Mouse (Mus musculus) liver, adult 10 weeks (tissue): Measurements from ENCODE around the gene Gm3402. TPM values are rescaled to one million over a fixed set of nuclear protein-coding genes. Genes with fewer than 3 reads are reported as not detected.

Experiments
- polyA plus RNA-seq: library from polyadenylated mRNA; stranded (reverse); fragments of 350-450 nt; fragmentation: Illumina TruSeq; extraction: RNeasy Lipid Tissue Mini Kit (QIAGEN cat#74804); gene quantifications from one replicate; pipeline ENCODE4 v1.2.3, GENCODE M21; 2014; ENCODE audit warnings: low read depth, low replicate concordance

Gene Gm3402
- polyA plus RNA-seq: not detected

DNA sequence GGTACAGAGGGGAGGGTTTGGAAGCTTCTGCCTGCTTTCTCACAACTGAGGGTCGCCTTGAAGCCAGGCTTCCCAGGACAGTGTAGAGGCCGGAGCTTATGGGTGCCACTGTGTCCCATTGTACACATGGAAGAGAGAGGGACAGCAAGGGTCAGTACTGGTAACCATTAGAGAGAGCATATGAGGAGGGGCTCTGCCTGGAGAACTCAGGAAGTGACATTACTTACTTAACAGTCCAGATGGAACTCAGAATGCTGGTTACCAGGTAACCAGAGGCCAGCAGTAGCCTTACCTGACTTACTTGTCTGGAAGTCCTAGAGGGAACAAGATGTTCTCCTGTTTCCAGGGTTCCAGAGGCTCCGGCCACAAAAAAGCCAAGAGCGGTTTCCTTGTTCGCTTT lies at the start of gene Gm3402:
Gene Gm3402, plus strand, starts transcription at position 301 of the 400 bp plus-strand sequence.

DNA sequence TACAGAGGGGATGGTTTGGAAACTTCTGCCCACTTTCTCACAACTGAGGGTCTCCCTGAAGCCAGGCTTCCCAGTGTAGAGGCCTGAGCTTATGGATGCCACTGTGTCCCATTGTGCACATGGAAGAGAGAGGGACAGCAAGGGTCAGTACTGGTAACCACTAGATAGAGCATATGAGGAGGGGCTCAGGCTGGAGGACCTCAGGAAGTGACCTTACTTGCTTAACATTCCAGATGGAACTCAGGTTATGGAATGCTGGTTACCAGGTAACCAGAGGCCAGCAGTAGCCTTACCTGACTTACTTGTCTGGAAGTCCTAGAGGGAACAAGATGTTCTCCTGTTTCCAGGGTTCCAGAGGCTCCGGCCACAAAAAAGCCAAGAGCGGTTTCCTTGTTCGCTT lies 32.3 kb upstream of the Gm3402 start, which contains the start of gene Gm6408:
Gene Gm6408, plus strand, starts transcription at position 301 of the 400 bp plus-strand sequence.

DNA sequence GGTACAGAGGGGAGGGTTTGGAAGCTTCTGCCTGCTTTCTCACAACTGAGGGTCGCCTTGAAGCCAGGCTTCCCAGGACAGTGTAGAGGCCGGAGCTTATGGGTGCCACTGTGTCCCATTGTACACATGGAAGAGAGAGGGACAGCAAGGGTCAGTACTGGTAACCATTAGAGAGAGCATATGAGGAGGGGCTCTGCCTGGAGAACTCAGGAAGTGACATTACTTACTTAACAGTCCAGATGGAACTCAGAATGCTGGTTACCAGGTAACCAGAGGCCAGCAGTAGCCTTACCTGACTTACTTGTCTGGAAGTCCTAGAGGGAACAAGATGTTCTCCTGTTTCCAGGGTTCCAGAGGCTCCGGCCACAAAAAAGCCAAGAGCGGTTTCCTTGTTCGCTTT lies 22.9 kb upstream of the Gm3402 start, which contains the start of gene Gm6370:
Gene Gm6370, plus strand, starts transcription at position 301 of the 400 bp plus-strand sequence.

DNA sequence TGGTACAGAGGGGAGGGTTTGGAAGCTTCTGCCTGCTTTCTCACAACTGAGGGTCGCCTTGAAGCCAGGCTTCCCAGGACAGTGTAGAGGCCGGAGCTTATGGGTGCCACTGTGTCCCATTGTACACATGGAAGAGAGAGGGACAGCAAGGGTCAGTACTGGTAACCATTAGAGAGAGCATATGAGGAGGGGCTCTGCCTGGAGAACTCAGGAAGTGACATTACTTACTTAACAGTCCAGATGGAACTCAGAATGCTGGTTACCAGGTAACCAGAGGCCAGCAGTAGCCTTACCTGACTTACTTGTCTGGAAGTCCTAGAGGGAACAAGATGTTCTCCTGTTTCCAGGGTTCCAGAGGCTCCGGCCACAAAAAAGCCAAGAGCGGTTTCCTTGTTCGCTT lies 11.8 kb upstream of the Gm3402 start, which contains the start of gene 4930449I24Rik:
Gene 4930449I24Rik, plus strand, starts transcription at position 301 of the 400 bp plus-strand sequence.

DNA sequence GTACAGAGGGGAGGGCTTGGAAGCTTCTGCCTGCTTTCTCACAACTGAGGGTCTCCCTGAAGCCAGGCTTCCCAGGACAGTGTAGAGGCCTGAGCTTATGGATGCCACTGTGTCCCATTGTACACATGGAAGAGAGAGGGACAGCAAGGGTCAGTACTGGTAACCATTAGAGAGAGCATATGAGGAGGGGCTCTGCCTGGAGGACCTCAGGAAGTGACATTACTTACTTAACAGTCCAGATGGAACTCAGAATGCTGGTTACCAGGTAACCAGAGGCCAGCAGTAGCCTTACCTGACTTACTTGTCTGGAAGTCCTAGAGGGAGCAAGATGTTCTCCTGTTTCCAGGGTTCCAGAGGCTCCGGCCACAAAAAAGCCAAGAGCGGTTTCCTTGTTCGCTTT lies 11.6 kb downstream of the Gm3402 start, which contains the start of gene Gm3404:
Gene Gm3404, plus strand, starts transcription at position 301 of the 400 bp plus-strand sequence.

DNA sequence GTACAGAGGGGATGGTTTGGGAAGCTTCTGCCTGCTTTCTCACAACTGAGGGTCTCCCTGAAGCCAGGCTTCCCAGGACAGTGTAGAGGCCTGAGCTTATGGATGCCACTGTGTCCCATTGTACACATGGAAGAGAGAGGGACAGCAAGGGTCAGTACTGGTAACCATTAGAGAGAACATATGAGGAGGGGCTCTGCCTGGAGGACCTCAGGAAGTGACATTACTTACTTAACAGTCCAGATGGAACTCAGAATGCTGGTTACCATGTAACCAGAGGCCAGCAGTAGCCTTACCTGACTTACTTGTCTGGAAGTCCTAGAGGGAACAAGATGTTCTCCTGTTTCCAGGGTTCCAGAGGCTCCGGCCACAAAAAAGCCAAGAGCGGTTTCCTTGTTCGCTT lies 23.4 kb downstream of the Gm3402 start, which contains the start of gene Gm3409:
Gene Gm3409, plus strand, starts transcription at position 301 of the 400 bp plus-strand sequence.

DNA sequence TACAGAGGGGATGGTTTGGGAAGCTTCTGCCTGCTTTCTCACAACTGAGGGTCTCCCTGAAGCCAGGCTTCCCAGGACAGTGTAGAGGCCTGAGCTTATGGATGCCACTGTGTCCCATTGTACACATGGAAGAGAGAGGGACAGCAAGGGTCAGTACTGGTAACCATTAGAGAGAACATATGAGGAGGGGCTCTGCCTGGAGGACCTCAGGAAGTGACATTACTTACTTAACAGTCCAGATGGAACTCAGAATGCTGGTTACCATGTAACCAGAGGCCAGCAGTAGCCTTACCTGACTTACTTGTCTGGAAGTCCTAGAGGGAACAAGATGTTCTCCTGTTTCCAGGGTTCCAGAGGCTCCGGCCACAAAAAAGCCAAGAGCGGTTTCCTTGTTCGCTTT lies 41.9 kb downstream of the Gm3402 start, which contains the start of gene Gm3415:
Gene Gm3415, plus strand, starts transcription at position 301 of the 400 bp plus-strand sequence.

Other genes with a start within 250 kb of the Gm3402 start
- 0.08 TPM for gene Wasf3, start 129.1 kb upstream of the Gm3402 start, polyA plus RNA-seq
- gene Gm6408, start 32.2 kb upstream of the Gm3402 start, polyA plus RNA-seq: not detected
- not detected for gene Gm6370, start 22.8 kb upstream of the Gm3402 start, polyA plus RNA-seq
- gene 4930449I24Rik, start 11.7 kb upstream of the Gm3402 start, polyA plus RNA-seq: not detected
- gene Gm3404, start 11.7 kb downstream of the Gm3402 start, polyA plus RNA-seq: not detected
- not detected for gene Gm3409, start 23.5 kb downstream of the Gm3402 start, polyA plus RNA-seq
- not detected for gene Gm3415, start 42.0 kb downstream of the Gm3402 start, polyA plus RNA-seq
- 0.50 TPM for gene Gpr12, start 71.1 kb downstream of the Gm3402 start, polyA plus RNA-seq